Mouse (Mus musculus) MEL (cell line): Measurements from ENCODE around the gene Gen1. TPM values are rescaled to one million over a fixed set of nuclear protein-coding genes. Genes with fewer than 3 reads are reported as not detected.

Experiments used
- polyA plus RNA-seq, 2 experiments: library from polyadenylated mRNA; stranded (reverse) in 1 of 2; unstranded in 1 of 2; fragments of >175 nt in 1 of 2; fragments of >200 nt in 1 of 2; gene quantifications; 2 replicates each; pipeline versions ENCODE4 v1.2.1 to v1.2.4; 2012; ENCODE audit warnings: low replicate concordance in 2 of 2, low read depth in 1 of 2; ENCODE audit not compliant: insufficient read length in 2 of 2, insufficient read depth in 1 of 2, missing spikeins in 1 of 2
- total RNA-seq: library from RNA; depleted of rRNA; stranded (reverse); fragments of 300-350 nt; gene quantifications from 2 replicates; pipeline ENCODE4 v1.2.3, GENCODE M21; 2012; rRNA removed

Gene Gen1
- total and polyA plus RNA-seq, 3 experiments, result 10.7 to 15.0 TPM; not detected in 1

Other genes with a start within 250 kb of the Gen1 start
- not detected in 2 replicates for gene Kcns3, start 114.7 kb downstream of the Gen1 start, total RNA-seq
- not detected for gene Kcns3, start 114.7 kb downstream of the Gen1 start, polyA plus RNA-seq
- not detected in 2 replicates for gene Msgn1, start 56.8 kb downstream of the Gen1 start, total RNA-seq
- not detected for gene Msgn1, start 56.8 kb downstream of the Gen1 start, polyA plus RNA-seq
- gene Smc6, start 85 bp upstream of the Gen1 start, total RNA-seq, result 46.7 and 54.7 TPM in 2 replicates
- 100 to 1,000 TPM in 1 of 2 experiments, 10 to 100 TPM in 1; 63.3 to 170 TPM for gene Smc6, start 85 bp upstream of the Gen1 start, polyA plus RNA-seq
- gene Vsnl1, start 170.8 kb upstream of the Gen1 start, total RNA-seq, result not detected in 2 replicates
- gene Vsnl1, start 170.8 kb upstream of the Gen1 start, polyA plus RNA-seq, result not detected
- gene Rad51ap2, start 190.3 kb upstream of the Gen1 start, total RNA-seq, result not detected in 2 replicates
- gene Rad51ap2, start 190.3 kb upstream of the Gen1 start, polyA plus RNA-seq, result not detected